Mouse (Mus musculus) liver, adult 2 months (tissue): ENCODE measurements at regions not wholly inside any gene's neighbourhood (a gene's known extent, or its start where the extent isn't known, plus 50 kb on each side); places are given as distances from the start of the nearest gene placed in this dataset.

Experiments
- CTCF ChIP-seq: fragments of 200-500 bp; IDR thresholded peaks from 2 replicates; pipeline ENCODE4 v1.5.1; 2011; ENCODE audit warnings: low read depth, low read length, control low read depth
- POLR2A ChIP-seq: fragments of 200-500 bp; IDR thresholded peaks from 2 replicates; pipeline ENCODE4 v1.6.1; 2011; ENCODE audit warnings: low read length, control low read depth; ENCODE audit not compliant: insufficient read depth; ENCODE audit errors: extremely low read depth

DNA sequence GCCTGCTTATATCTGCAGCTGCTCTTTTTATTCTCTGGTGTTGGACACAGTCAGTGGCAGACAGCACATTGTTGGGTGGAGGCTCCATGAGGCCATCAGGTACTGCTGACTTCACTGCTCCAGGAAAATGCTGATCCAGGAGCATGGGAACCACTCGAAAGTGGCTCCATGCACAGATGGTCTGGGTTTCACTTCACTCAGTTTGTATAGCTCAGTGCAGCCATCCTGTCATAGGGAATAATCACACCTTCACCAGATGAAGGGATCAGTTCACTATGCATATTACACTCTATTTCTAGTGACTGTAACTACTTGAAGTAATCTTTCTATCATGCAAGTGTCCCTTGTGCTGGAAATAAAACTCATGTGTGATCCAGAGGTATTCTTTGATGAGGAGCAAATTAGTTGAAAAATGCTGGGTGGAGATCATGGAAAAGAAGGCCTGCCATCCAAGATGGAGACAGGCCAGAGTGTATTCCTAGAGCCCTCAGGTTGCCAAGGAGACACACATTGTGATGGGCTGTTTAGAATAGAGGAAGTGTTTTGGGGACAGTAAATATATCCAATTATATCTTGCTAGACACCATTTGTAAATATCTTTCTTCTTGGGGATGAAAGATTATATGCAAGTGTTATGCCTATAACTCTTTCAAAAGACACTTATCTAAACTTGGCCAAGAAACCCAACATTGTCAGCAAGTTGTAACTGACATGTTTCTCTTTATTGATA, 103.7 kb upstream of the Arhgap42 start:
- TF ChIP-seq POLR2A = no peak
- no peak for TF ChIP-seq CTCF
